Mouse (Mus musculus) MEL-GATA-1-ER (cell line): ENCODE measurements at regions not wholly inside any gene's neighbourhood (a gene's known extent, or its start where the extent isn't known, plus 50 kb on each side); places are given as distances from the start of the nearest gene placed in this dataset.
"Not testable (repeated sequence)": the region's sequence is repeated elsewhere in the genome, so short reads cannot be mapped to it uniquely, and the experiment has no call there.

Experiments
- DNase-seq: peaks from one replicate; pipeline ENCODE4 v3.0.0-alpha.2; 2012; ENCODE audit warnings: low read depth; ENCODE audit errors: extremely low read depth

- no peak for DNase-seq
Measured at GRCm38 (mm10) chr9:41914611-41915010, 209.5 kb downstream of the Sorl1 start.

- DNase-seq, result no peak
Measured at GRCm38 (mm10) chr9:41913911-41914310, 210.2 kb downstream of the Sorl1 start.

- no peak for DNase-seq
Measured at GRCm38 (mm10) chr9:41912482-41912881, 211.6 kb downstream of the Sorl1 start.

- DNase-seq, result no peak
Measured at GRCm38 (mm10) chr9:41900606-41900974, 223.5 kb downstream of the Sorl1 start.

- DNase-seq, result no peak
Measured at GRCm38 (mm10) chr9:41899766-41900605, 224.1 kb downstream of the Sorl1 start.

GRCm38 (mm10) chr9:41895106-41895505 is 229.0 kb downstream of the Sorl1 start:
- DNase-seq, result no peak

- no peak for DNase-seq
Measured at GRCm38 (mm10) chr9:41892841-41893240, 231.3 kb downstream of the Sorl1 start.

- no peak for DNase-seq
Measured at GRCm38 (mm10) chr9:41891206-41891605, 232.9 kb downstream of the Sorl1 start.

- no peak for DNase-seq
Measured at GRCm38 (mm10) chr9:41890273-41891141, 233.6 kb downstream of the Sorl1 start.

GRCm38 (mm10) chr9:41889568-41890272 is 234.4 kb downstream of the Sorl1 start:
- no peak for DNase-seq

GRCm38 (mm10) chr9:41888616-41889150 is 235.4 kb downstream of the Sorl1 start:
- DNase-seq, result no peak

- DNase-seq, result not testable (repeated sequence)
Measured at GRCm38 (mm10) chr9:41886456-41886855, 237.6 kb downstream of the Sorl1 start.

GRCm38 (mm10) chr9:41880457-41880856 is 243.6 kb downstream of the Sorl1 start:
- no peak for DNase-seq

GRCm38 (mm10) chr9:41879080-41879479 is 245.0 kb downstream of the Sorl1 start:
- no peak for DNase-seq

GRCm38 (mm10) chr9:41861136-41861535 is 263.0 kb downstream of the Sorl1 start:
- DNase-seq, result no peak

GRCm38 (mm10) chr9:41860681-41861080 is 263.4 kb downstream of the Sorl1 start:
- DNase-seq, result no peak

- DNase-seq, result no peak
Measured at GRCm38 (mm10) chr9:41859780-41860179, 264.3 kb downstream of the Sorl1 start.

GRCm38 (mm10) chr9:41852099-41852498 is 272.0 kb downstream of the Sorl1 start:
- no peak for DNase-seq

GRCm38 (mm10) chr9:41849628-41850326 is 274.3 kb downstream of the Sorl1 start:
- no peak for DNase-seq

GRCm38 (mm10) chr9:41844616-41845015 is 279.5 kb downstream of the Sorl1 start:
- no peak for DNase-seq
